Mouse (Mus musculus): ENCODE measurements around the gene Hist1h4h. TPM values are rescaled to one million over a fixed set of nuclear protein-coding genes. Genes with fewer than 3 reads are reported as not detected.
A peak's percentile ranks its signal among the peaks of the same experiment; 100 is the strongest.

The Hist1h4h gene
- 4.3 and 7.1 TPM in 2 replicates for polyA plus RNA-seq (2014; fragmentation: Nextera tagmentation; extraction: Ambion mirVana)

DNA sequence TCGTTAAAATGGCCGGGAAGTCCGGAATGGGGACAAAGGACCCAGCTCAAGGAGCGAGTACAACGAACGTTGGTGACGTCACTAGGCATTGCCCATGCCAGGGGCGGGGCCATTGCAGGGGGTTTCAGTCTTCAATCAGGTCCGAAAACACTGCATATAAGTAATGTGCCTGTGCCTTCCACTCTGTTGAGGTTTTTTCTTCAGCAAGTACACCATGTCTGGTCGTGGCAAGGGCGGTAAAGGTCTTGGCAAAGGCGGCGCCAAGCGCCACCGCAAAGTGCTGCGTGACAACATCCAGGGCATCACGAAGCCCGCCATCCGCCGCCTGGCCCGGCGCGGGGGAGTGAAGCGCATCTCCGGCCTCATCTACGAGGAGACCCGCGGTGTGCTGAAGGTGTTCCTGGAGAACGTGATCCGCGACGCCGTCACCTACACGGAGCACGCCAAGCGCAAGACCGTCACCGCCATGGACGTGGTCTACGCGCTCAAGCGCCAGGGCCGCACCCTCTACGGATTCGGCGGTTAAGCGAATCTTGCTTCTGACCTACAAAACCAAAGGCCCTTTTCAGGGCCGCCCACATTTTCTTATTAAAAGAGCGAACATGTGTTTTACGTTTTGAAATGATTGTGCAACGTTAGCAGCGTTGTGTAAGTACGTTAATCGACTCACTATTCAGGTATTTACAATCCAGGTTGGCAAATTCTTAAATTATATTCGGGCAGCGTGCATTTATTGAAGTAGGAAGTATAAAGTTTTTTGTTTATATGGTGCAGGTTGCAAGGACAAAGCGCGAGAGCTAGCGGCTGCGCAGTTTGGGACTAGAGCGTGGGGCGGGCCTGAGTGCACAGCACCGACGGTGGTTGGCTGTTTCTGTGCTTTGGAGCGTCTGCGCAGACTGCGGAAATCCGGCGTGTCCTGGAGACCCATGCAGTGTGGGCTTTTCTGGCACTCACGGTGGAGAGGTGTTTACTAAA, at the start of gene Hist1h4h:
Gene Hist1h4h, plus strand, starts transcription at position 150 of the 975 bp plus-strand sequence.
- Histone ChIP-seq H3K9ac (ENCODE audit: low read length) (peak within 1 kb of the TSS; percentile 78), H3K4me1 (ENCODE audit: control insufficient read depth, insufficient read depth, low read length) (peaks cover 23% of the 10 kb centered on the region), H3K4me2 (ENCODE audit: low read length) (peak within 1 kb of the TSS; percentile 59), H3K27ac (ENCODE audit: low read depth, low read length) (peak within 1 kb of the TSS; percentile 95), H3K4me3 (ENCODE audit: low read depth, low read length) (peak within 1 kb of the TSS; percentile 43), H3K36me3 (ENCODE audit: control insufficient read depth, insufficient read depth, low read length) (no peaks in the 10 kb centered on the region), H3K9me3 (replicated peaks; ENCODE audit: control insufficient read depth, low read length) (no peaks in the 10 kb centered on the region), H3K27me3 (replicated peaks; ENCODE audit: control insufficient read depth, insufficient read depth, low read length) (no peaks in the 10 kb centered on the region)
- WGBS, result under 1% methylated on average over 48 of the region's 70 CpGs
- DNase-seq (ENCODE audit: low spot score) (peak; percentile 99), ATAC-seq (peak; percentile 80)

DNA sequence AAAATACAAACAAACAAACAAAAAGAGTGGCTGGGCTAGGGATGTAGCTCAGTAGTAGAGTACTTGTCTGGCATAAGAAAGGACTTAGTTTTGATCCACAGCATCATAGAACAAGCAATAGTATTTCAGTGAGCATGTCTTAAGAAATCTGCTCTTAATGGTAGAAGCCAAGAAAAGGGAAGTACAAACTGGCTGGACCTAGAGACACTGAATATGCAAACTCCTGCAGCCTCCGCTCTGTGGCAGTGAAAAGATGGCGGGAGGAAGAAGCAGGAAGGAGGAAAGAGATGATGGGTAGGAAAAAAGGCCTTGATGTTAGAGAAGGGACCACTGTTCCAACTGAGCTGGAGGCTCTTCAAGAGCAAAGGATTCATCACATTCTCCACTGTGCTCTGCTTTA, 47.7 kb upstream of the Hist1h4h start:
- ATAC-seq (no peak), DNase-seq (ENCODE audit: low spot score) (no peak)
- Histone ChIP-seq H3K4me3 (ENCODE audit: low read depth, low read length) (no peak overlapping the region), H3K27me3 (replicated peaks; ENCODE audit: control insufficient read depth, insufficient read depth, low read length) (no peaks in the 10 kb centered on the region), H3K9ac (ENCODE audit: low read length) (no peak overlapping the region), H3K36me3 (ENCODE audit: control insufficient read depth, insufficient read depth, low read length) (no peaks in the 10 kb centered on the region), H3K27ac (ENCODE audit: low read depth, low read length) (no peak overlapping the region), H3K9me3 (replicated peaks; ENCODE audit: control insufficient read depth, low read length) (no peaks in the 10 kb centered on the region), H3K4me1 (ENCODE audit: control insufficient read depth, insufficient read depth, low read length) (no peaks in the 10 kb centered on the region; the same call in 1 of the 2 replicates), H3K4me2 (ENCODE audit: low read length) (no peak overlapping the region)
- WGBS, result 100% methylated on average over 2 of the region's 2 CpGs

DNA sequence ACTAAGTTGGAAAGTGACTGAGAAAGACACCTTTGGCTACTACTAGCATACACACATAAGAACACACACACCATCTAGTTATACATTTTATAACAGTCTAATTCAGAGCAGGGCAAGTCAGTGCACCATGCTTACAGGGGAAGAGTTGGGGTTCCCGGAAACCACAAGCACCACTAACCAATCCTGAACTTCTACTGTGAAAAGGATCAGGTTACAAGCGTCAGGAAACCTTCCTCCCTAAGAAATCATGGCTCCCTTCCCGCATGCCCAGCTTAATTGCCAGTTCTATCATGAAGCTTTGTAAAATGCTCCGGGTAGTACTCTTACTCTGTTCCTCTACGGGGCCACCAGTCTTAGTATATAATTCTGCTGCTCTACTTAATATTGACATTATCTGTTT, 45.6 kb upstream of the Hist1h4h start:
- Histone ChIP-seq H3K27ac (ENCODE audit: low read depth, low read length) (no peak overlapping the region), H3K9me3 (replicated peaks; ENCODE audit: control insufficient read depth, low read length) (no peaks in the 10 kb centered on the region), H3K27me3 (replicated peaks; ENCODE audit: control insufficient read depth, insufficient read depth, low read length) (no peaks in the 10 kb centered on the region), H3K4me3 (ENCODE audit: low read depth, low read length) (no peak overlapping the region), H3K4me2 (ENCODE audit: low read length) (no peak overlapping the region), H3K4me1 (ENCODE audit: control insufficient read depth, insufficient read depth, low read length) (peaks cover 3% of the 10 kb centered on the region; the same call in 1 of the 2 replicates), H3K9ac (ENCODE audit: low read length) (no peak overlapping the region), H3K36me3 (ENCODE audit: control insufficient read depth, insufficient read depth, low read length) (no peaks in the 10 kb centered on the region)
- ATAC-seq (no peak), DNase-seq (ENCODE audit: low spot score) (no peak)
- 47% methylated on average over 5 of the region's 5 CpGs for WGBS

DNA sequence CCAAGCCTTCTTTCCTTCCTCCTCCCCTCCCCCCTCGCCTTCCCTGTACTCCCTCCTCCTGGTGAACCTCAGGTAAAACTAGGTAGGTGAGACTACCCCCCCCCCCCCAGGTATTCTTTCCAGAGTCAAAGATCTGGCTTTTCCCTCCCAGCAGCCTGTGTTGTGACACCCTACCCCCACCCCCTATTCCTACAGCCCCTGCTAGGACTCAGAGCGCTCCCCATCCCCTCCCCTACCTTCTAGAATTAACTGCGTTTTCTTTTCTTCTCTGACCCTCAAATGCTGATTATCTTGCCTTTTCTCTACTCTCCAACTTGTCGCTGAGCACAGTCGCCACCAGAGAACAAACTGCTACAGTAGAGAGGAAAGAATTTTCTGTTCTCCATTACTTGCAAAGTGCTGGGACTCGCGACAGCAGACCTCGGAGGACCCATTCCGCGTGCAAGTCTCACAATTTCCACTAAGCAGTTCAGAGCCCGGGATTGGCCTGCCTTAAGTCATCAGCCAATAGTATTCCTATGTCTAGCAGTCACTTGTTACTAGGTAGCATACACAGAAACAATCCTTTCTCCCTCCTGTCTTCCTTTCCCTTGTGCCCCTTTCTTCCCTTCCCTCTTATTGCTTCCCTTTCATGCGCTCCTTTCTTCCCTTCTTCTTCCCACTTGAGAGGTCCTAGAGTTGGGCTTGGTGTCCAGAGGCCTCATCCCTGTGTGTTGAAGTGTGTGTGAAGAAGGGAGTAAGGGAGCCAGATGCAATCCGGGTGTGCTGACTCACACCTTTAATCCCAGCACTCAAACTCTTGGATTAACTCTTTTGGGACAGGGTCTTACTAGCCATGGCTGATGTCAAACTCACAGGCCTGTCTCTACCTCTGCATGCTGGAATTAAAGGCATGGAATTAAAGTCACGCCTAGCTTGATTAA, 42.2 kb upstream of the Hist1h4h start, which contains the start of gene Btn2a2:
Gene Btn2a2, minus strand, starts transcription at position 458 of the 923 bp plus-strand sequence.
- no peak within 1 kb of the TSS for H3K27ac ChIP-seq (ENCODE audit: low read depth, low read length)
- DNase-seq (ENCODE audit: low spot score) (peak; percentile 94), ATAC-seq (peak; percentile 98)
- WGBS, result 7% methylated on average over 13 of the region's 14 CpGs
- no peaks in the 10 kb centered on the region for H3K9me3 ChIP-seq (replicated peaks; ENCODE audit: control insufficient read depth, low read length)
- H3K27me3 ChIP-seq (replicated peaks; ENCODE audit: control insufficient read depth, insufficient read depth, low read length), result no peaks in the 10 kb centered on the region
- H3K9ac ChIP-seq (ENCODE audit: low read length), result peak within 1 kb of the TSS; percentile 47; the same call in 1 of the 2 replicates
- peak within 1 kb of the TSS; percentile 20 for H3K4me3 ChIP-seq (ENCODE audit: low read depth, low read length)
- H3K4me1 ChIP-seq (ENCODE audit: control insufficient read depth, insufficient read depth, low read length), result peaks cover 6% of the 10 kb centered on the region; the same call in 1 of the 2 replicates
- peak within 1 kb of the TSS; percentile 56 for H3K4me2 ChIP-seq (ENCODE audit: low read length)
- no peaks in the 10 kb centered on the region for H3K36me3 ChIP-seq (ENCODE audit: control insufficient read depth, insufficient read depth, low read length)

DNA sequence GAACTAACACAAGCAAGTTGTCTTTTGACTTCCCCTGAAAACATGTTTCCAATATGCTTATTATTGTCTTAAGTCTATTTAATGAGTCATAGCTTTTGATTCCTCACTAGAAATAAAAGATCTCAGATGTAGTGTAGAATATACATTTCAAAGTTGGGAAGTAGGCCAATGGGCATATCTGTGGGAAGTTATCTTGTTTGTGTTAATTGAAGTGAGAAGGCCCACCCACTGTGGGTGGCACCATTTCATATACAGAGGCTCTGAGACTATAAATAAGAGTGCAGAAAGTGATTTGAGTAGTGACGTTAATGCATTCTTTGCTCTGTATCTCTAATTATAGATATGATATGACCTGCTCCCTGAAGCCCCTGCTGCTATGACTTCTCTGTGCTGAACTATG, 40.0 kb upstream of the Hist1h4h start:
- Histone ChIP-seq H3K27ac (ENCODE audit: low read depth, low read length) (no peak overlapping the region), H3K9ac (ENCODE audit: low read length) (no peak overlapping the region), H3K36me3 (ENCODE audit: control insufficient read depth, insufficient read depth, low read length) (no peaks in the 10 kb centered on the region), H3K4me3 (ENCODE audit: low read depth, low read length) (no peak overlapping the region), H3K9me3 (replicated peaks; ENCODE audit: control insufficient read depth, low read length) (no peaks in the 10 kb centered on the region), H3K27me3 (replicated peaks; ENCODE audit: control insufficient read depth, insufficient read depth, low read length) (no peaks in the 10 kb centered on the region), H3K4me1 (ENCODE audit: control insufficient read depth, insufficient read depth, low read length) (peaks cover 6% of the 10 kb centered on the region; the same call in 1 of the 2 replicates), H3K4me2 (ENCODE audit: low read length) (no peak overlapping the region)
- DNase-seq (ENCODE audit: low spot score) (no peak), ATAC-seq (no peak)
- WGBS, result 35% methylated on average over 1 of the region's 1 CpGs

DNA sequence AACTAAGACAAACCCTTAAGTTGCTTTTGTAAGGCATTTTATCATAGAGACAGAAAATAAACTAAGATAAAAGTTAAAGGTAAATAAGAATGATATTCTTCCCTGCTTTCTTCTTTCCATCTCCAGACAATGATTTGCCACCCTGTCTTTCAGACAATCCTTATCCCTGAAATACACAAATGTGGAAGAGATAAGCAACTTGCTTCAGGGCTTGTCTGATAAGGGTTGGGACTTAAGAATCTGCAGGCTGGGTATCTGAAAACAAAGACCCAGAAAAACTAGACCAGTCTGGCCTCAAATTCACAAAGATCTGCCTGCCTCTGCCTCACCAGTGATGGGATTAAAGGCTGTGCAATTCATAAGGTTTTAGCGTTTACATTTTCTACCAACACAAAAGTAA, 39.6 kb upstream of the Hist1h4h start:
- Histone ChIP-seq H3K4me3 (ENCODE audit: low read depth, low read length) (no peak overlapping the region), H3K9ac (ENCODE audit: low read length) (no peak overlapping the region), H3K36me3 (ENCODE audit: control insufficient read depth, insufficient read depth, low read length) (no peaks in the 10 kb centered on the region), H3K27me3 (replicated peaks; ENCODE audit: control insufficient read depth, insufficient read depth, low read length) (no peaks in the 10 kb centered on the region), H3K4me1 (ENCODE audit: control insufficient read depth, insufficient read depth, low read length) (peaks cover 6% of the 10 kb centered on the region; the same call in 1 of the 2 replicates), H3K27ac (ENCODE audit: low read depth, low read length) (no peak overlapping the region), H3K4me2 (ENCODE audit: low read length) (no peak overlapping the region), H3K9me3 (replicated peaks; ENCODE audit: control insufficient read depth, low read length) (no peaks in the 10 kb centered on the region)
- 9% methylated on average over 1 of the region's 1 CpGs for WGBS
- DNase-seq (ENCODE audit: low spot score) (no peak), ATAC-seq (no peak)

DNA sequence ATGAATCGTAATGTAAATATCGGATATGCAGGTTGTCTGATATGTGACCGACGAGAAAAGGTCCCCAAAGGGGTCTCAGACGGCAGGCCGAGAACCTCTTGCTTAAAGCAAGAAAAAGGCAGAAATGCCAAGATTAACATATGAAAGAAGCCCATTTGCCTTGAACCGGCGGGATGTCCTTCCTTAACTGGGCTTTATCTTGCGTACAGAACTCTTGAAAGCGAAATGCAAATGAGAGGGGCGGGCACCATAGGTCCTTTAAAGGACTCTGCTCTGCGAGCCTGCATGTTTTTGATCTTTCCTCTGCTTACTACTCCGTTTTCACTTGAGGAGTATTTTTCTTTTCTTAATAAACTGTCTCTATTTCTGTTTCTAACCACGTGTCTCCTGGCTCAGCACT, 38.9 kb upstream of the Hist1h4h start:
- Histone ChIP-seq H3K9ac (ENCODE audit: low read length) (peak overlapping the region; percentile 43; the same call in 1 of the 2 replicates), H3K36me3 (ENCODE audit: control insufficient read depth, insufficient read depth, low read length) (no peaks in the 10 kb centered on the region), H3K9me3 (replicated peaks; ENCODE audit: control insufficient read depth, low read length) (no peaks in the 10 kb centered on the region), H3K4me1 (ENCODE audit: control insufficient read depth, insufficient read depth, low read length) (peaks cover 6% of the 10 kb centered on the region; the same call in 1 of the 2 replicates), H3K27ac (ENCODE audit: low read depth, low read length) (no peak overlapping the region), H3K4me2 (ENCODE audit: low read length) (peak overlapping the region; percentile 40), H3K27me3 (replicated peaks; ENCODE audit: control insufficient read depth, insufficient read depth, low read length) (no peaks in the 10 kb centered on the region), H3K4me3 (ENCODE audit: low read depth, low read length) (peak overlapping the region; percentile 17; the same call in 1 of the 2 replicates)
- WGBS, result 2% methylated on average over 14 of the region's 14 CpGs
- DNase-seq (ENCODE audit: low spot score) (peak; percentile 67), ATAC-seq (no peak)

DNA sequence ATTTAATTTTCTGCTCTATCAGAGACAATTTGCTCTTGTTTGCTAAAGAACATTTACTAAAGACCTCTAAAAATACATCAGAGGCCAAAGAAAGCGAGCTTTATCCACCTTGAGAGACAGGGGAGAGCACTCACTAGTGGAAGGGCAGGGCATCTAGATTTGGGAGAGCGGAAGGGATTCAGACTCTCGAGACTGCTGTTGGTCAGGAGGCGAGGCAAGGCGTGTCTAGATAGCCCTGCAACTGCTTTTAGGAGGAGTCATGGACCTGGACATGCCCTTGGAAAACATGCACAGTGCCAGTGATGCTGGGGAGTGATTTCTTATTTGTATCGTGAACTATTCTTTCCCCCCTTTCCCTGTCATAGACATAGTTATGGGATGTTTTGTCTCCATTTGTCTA, 35.3 kb upstream of the Hist1h4h start:
- no peak for DNase-seq (ENCODE audit: low spot score)
- no peaks in the 10 kb centered on the region for H3K36me3 ChIP-seq (ENCODE audit: control insufficient read depth, insufficient read depth, low read length)
- no peak overlapping the region for H3K9ac ChIP-seq (ENCODE audit: low read length)
- no peak overlapping the region for H3K4me2 ChIP-seq (ENCODE audit: low read length)
- H3K27ac ChIP-seq (ENCODE audit: low read depth, low read length), result no peak overlapping the region
- H3K27me3 ChIP-seq (replicated peaks; ENCODE audit: control insufficient read depth, insufficient read depth, low read length), result no peaks in the 10 kb centered on the region
- no peak for ATAC-seq
- H3K9me3 ChIP-seq (replicated peaks; ENCODE audit: control insufficient read depth, low read length), result no peaks in the 10 kb centered on the region
- H3K4me1 ChIP-seq (ENCODE audit: control insufficient read depth, insufficient read depth, low read length), result 0 out of 2 replicates have a peak, but pooled peaks cover 3% of the 10 kb centered on the region
- 79% methylated on average over 6 of the region's 6 CpGs for WGBS
- no peak overlapping the region for H3K4me3 ChIP-seq (ENCODE audit: low read depth, low read length)

Data from forebrain, embryonic 14.5 days (tissue).